Comparison of ENCODE assay signal across 9 mouse cellular contexts in genomic region chr5:112573916-112574315, GRCm38 (mm10). TPM values are rescaled to one million over a fixed set of nuclear protein-coding genes. Genes with fewer than 3 reads are reported as not detected.
DNase-seq lines count a peak whose midpoint lies in the region; ATAC-seq lines count a peak whose summit lies in the region.
"Had no signal": no experiment of that assay in that cellular context is flagged by ENCODE, and none has a peak within 500 bp of the region (broad histone marks: within the 10 kb centered on the region; RNA-seq: fewer than 3 reads in every experiment).

No protein-coding gene starts in this region.

- peaks cover 45% of the 10 kb centered on the region for H3K27me3 ChIP-seq in liver, embryonic 12.5 days (replicated peaks)
- H3K27me3 ChIP-seq in forebrain, embryonic 10.5 days (ENCODE audit: poor library complexity, severe bottlenecking), result peaks cover 70% of the 10 kb centered on the region

- no peak overlapping the region for H3K4me3 ChIP-seq in liver, embryonic 12.5 days
- H3K4me3 ChIP-seq in forebrain, embryonic 10.5 days, result no peak overlapping the region
- H3K4me3 ChIP-seq: limb, embryonic 13.5 days had no signal

- no peak overlapping the region for H3K4me2 ChIP-seq in liver, embryonic 12.5 days
- H3K4me2 ChIP-seq: limb, embryonic 13.5 days had no signal

- no peak for ATAC-seq in liver, embryonic 12.5 days

- H3K36me3 ChIP-seq in liver, embryonic 12.5 days, result no peaks in the 10 kb centered on the region
- no peaks in the 10 kb centered on the region for H3K36me3 ChIP-seq in forebrain, embryonic 10.5 days (replicated peaks)
- H3K36me3 ChIP-seq: limb, embryonic 13.5 days had no signal

- H3K27ac ChIP-seq in liver, embryonic 12.5 days, result no peak overlapping the region
- H3K27ac ChIP-seq in forebrain, embryonic 10.5 days, result no peak overlapping the region
- H3K27ac ChIP-seq: limb, embryonic 13.5 days had no signal

- H3K9ac ChIP-seq in liver, embryonic 12.5 days, result no peak overlapping the region
- H3K9ac ChIP-seq: limb, embryonic 13.5 days had no signal

- DNase-seq in liver, result peak; percentile 25
- peak; percentile 95 for DNase-seq in brain, adult 2 months (ENCODE audit: low read depth, low spot score)
- peak; percentile 71 for DNase-seq in forebrain, embryonic 10.5 days (ENCODE audit: extremely low spot score, low spot score)
- peak; percentile 48 for DNase-seq in kidney, postnatal 14 days
- peak; percentile 66 for DNase-seq in lung, postnatal 10 days
- peak; percentile 86 to 88 for DNase-seq in right cerebral cortex, adult 2 months (ENCODE audit: low spot score in 2 of 2)
- DNase-seq in T-cell, adult 2 months (ENCODE audit: low spot score), result no peak

- no peaks in the 10 kb centered on the region for H3K9me3 ChIP-seq in liver, embryonic 12.5 days (replicated peaks)
- H3K9me3 ChIP-seq in forebrain, embryonic 10.5 days, result no peaks in the 10 kb centered on the region
- H3K9me3 ChIP-seq: limb, embryonic 13.5 days had no signal

- no peaks in the 10 kb centered on the region for H3K4me1 ChIP-seq in liver, embryonic 12.5 days
- H3K4me1 ChIP-seq in forebrain, embryonic 10.5 days, result peaks cover 44% of the 10 kb centered on the region

- WGBS in liver, embryonic 12.5 days (ENCODE audit: insufficient replicate concordance), result 10% methylated on average over 8 of the region's 8 CpGs
- 12% methylated on average over 8 of the region's 8 CpGs for WGBS in forebrain, embryonic 10.5 days

RNA-seq across cellular contexts. Expression of gene Sez6l, which starts 3.1 kb away (rescaled TPM):
- polyA plus RNA-seq in liver, embryonic 12.5 days (2016; fragmentation: Nextera tagmentation; extraction: Ambion mirVana), result 0.06 and 0.10 TPM in 2 replicates
- polyA plus RNA-seq in forebrain, embryonic 10.5 days (2016; fragmentation: Nextera tagmentation; extraction: Ambion mirVana), result 0.65 and 1.4 TPM in 2 replicates
